Mouse (Mus musculus) liver, embryonic 12.5 days (tissue): Measurements from ENCODE around the gene Evi2. TPM values are rescaled to one million over a fixed set of nuclear protein-coding genes. Genes with fewer than 3 reads are reported as not detected.

Source experiments
- ATAC-seq: fragments of 200-750 bp; cut with Nextera tagmentation; 2 replicates; pipeline ENCODE4 v1.8.0; 2017; ENCODE audit warnings: moderate number of reproducible peaks, mild to moderate bottlenecking, moderate library complexity
- H3K27ac ChIP-seq: fragments of 300-500 bp; sonication (generic); 2 replicates; pipeline ENCODE4 v1.5.1; 2016; ENCODE audit warnings: mild to moderate bottlenecking
- H3K27me3 ChIP-seq: fragments of 300-500 bp; sonication (generic); replicated peaks from 2 replicates; pipeline ENCODE4 v1.6.1; 2016; ENCODE audit warnings: mild to moderate bottlenecking, moderate library complexity
- H3K36me3 ChIP-seq: fragments of 300-500 bp; sonication (generic); 2 replicates; pipeline ENCODE4 v1.6.1; 2016; ENCODE audit warnings: mild to moderate bottlenecking, moderate library complexity
- H3K4me1 ChIP-seq: fragments of 300-500 bp; sonication (generic); 2 replicates; pipeline ENCODE4 v1.6.1; 2016
- H3K4me2 ChIP-seq: fragments of 300-500 bp; sonication (generic); 2 replicates; pipeline ENCODE4 v1.6.1; 2016; ENCODE audit warnings: mild to moderate bottlenecking, moderate library complexity
- H3K4me3 ChIP-seq: fragments of 300-500 bp; sonication (generic); 2 replicates; pipeline ENCODE4 v1.5.1; 2016; ENCODE audit warnings: mild to moderate bottlenecking, moderate library complexity
- H3K9ac ChIP-seq: fragments of 300-500 bp; sonication (generic); 2 replicates; pipeline ENCODE4 v1.6.1; 2016; ENCODE audit warnings: mild to moderate bottlenecking, moderate library complexity
- H3K9me3 ChIP-seq: fragments of 300-500 bp; sonication (generic); replicated peaks from 2 replicates; pipeline ENCODE4 v1.6.1; 2016; ENCODE audit warnings: mild to moderate bottlenecking, moderate library complexity
- WGBS: fragments of 180-500 bp; shearing (Covaris S2); methylation state at CpG from one replicate; pipeline ENCODE4 v1.1.7; 2016; ENCODE audit not compliant: insufficient replicate concordance; 5-methylcytosine and 5-hydroxymethylcytosine counted together
- polyA plus RNA-seq: library from polyadenylated mRNA; unstranded; fragments of >200 nt; fragmentation: Nextera tagmentation; extraction: Ambion mirVana; gene quantifications from 2 replicates; pipeline ENCODE4 v1.2.1, GENCODE M21; 2016

The Evi2 gene
- polyA plus RNA-seq, 1 experiment from 2014 or later = 0.77 TPM

DNA sequence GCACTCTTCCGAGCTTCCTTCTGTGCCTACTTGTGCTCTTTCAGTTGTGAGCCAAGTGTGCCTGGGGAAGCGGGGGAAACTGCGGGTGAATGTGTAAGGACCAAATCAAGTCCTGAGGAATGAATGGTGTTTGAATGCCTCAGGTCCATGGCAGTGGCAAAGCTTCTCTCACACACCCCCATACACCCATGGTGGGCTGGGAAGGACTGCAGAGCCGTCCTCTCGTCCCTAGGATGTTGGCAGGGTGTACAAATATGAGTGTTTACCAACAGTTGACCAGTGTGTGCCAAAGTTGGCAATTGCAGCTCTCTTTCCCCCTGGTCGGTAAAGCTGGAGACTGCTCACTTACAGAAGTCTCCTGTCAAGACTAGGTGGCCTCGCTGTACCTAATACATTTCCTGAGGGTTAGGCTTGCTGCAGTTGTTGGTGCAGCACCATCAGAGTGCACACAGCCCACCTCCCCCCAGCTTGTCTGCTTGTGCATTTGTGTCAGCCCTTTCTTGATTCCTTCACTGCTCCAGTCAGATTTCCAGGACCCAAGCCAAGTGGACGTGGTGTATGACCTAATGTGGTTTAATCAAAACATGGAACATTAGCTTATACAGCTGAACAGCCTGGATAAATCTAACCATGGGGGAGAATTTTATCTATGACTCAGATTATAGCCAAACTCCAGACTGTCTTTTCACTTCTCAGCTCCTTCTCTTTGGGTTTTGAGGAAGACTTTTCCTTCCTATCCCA, 3.7 kb upstream of the Evi2 start:
- no peak overlapping the region for H3K27ac ChIP-seq
- ATAC-seq = no peak
- WGBS = 76% methylated on average over 8 of the region's 8 CpGs

GRCm38 (mm10) chr11:79533311-79533710, 2.9 kb upstream of the Evi2 start:
- ATAC-seq = peak; percentile 65

More for the DNA sequence above, 3.7 kb upstream of the Evi2 start:
- H3K4me2 ChIP-seq = no peak overlapping the region
- H3K4me1 ChIP-seq = peaks cover 47% of the 10 kb centered on the region
- no peak overlapping the region for H3K4me3 ChIP-seq
- no peak overlapping the region for H3K9ac ChIP-seq
- H3K9me3 ChIP-seq = no peaks in the 10 kb centered on the region
- H3K27me3 ChIP-seq = no peaks in the 10 kb centered on the region
- H3K36me3 ChIP-seq = peaks cover 9% of the 10 kb centered on the region

GRCm38 (mm10) chr11:79531485-79531884, 1.1 kb upstream of the Evi2 start:
- Histone ChIP-seq H3K4me2 (no peak overlapping the region), H3K27me3 (no peaks in the 10 kb centered on the region), H3K27ac (no peak overlapping the region), H3K36me3 (peaks cover 6% of the 10 kb centered on the region), H3K4me1 (peaks cover 74% of the 10 kb centered on the region), H3K4me3 (no peak overlapping the region), H3K9ac (no peak overlapping the region), H3K9me3 (no peaks in the 10 kb centered on the region)
- WGBS = 68% methylated on average over 4 of the region's 4 CpGs
- no peak for ATAC-seq

More at GRCm38 (mm10) chr11:79533311-79533710, 2.9 kb upstream of the Evi2 start:
- no peak overlapping the region for H3K27ac ChIP-seq
- WGBS = 31% methylated on average over 6 of the region's 6 CpGs
- no peak overlapping the region for H3K4me3 ChIP-seq
- H3K9me3 ChIP-seq = no peaks in the 10 kb centered on the region
- no peak overlapping the region for H3K4me2 ChIP-seq
- peaks cover 55% of the 10 kb centered on the region for H3K4me1 ChIP-seq
- peaks cover 9% of the 10 kb centered on the region for H3K36me3 ChIP-seq
- H3K27me3 ChIP-seq = no peaks in the 10 kb centered on the region
- no peak overlapping the region for H3K9ac ChIP-seq

DNA sequence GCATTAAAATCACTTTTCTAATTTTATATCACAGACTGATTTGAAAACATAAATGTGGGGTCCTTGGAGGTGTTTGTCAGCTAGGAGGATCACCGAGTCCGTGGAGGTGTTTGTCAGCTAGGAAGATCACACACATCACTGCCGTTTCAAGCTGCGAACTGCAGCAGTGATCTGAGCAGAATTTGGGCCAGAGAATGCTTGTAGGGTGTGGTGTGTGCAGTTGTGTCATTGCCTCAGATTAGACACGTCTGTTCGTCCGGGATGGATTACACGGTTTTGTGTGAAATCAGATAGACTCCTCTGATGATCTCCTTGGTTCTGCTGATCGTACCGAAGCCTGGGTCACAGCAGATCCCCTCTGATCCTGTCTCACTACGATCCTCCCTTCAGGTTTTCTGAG, 385 bp upstream of the Evi2 start:
- Histone ChIP-seq H3K4me3 (no peak overlapping the region), H3K9me3 (no peaks in the 10 kb centered on the region), H3K4me2 (peak overlapping the region; percentile 41; the same call in 1 of the 2 replicates), H3K9ac (no peak overlapping the region), H3K27me3 (no peaks in the 10 kb centered on the region), H3K36me3 (peaks cover 6% of the 10 kb centered on the region), H3K4me1 (peaks cover 71% of the 10 kb centered on the region), H3K27ac (no peak overlapping the region)
- ATAC-seq = no peak
- WGBS = 32% methylated on average over 11 of the region's 11 CpGs

DNA sequence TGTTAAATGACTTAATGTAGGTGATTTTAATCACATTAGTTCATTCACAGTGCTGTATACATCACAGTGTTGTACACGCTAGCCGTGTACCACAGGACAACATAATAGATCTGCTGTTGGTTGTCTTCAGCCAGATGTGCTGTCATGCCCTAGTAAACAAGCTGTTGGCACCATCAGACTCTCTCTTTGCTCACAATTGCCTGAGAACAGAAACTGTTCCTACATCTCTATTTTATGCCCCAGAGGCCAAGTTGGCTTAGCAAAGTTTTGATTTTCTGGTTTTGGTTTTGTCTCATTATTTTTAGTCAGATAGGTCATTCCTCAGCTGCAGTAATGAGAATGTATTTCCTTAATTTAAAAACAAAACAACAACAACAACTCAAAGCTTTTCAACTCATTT, 653 bp downstream of the Evi2 start:
- Histone ChIP-seq H3K27me3 (no peaks in the 10 kb centered on the region), H3K9ac (no peak overlapping the region), H3K9me3 (no peaks in the 10 kb centered on the region), H3K27ac (no peak overlapping the region), H3K36me3 (peaks cover 4% of the 10 kb centered on the region; the same call in 1 of the 2 replicates), H3K4me1 (peaks cover 73% of the 10 kb centered on the region), H3K4me3 (no peak overlapping the region), H3K4me2 (no peak overlapping the region)
- 78% methylated on average over 2 of the region's 2 CpGs for WGBS
- ATAC-seq = no peak

- no peak for ATAC-seq
- H3K9ac ChIP-seq = no peak overlapping the region
- 72% methylated on average over 6 of the region's 6 CpGs for WGBS
- peaks cover 73% of the 10 kb centered on the region for H3K4me1 ChIP-seq
- H3K4me3 ChIP-seq = no peak overlapping the region
- no peaks in the 10 kb centered on the region for H3K27me3 ChIP-seq
- peaks cover 4% of the 10 kb centered on the region; the same call in 1 of the 2 replicates for H3K36me3 ChIP-seq
- H3K27ac ChIP-seq = peak overlapping the region; percentile 38; the same call in 1 of the 2 replicates
- no peak overlapping the region for H3K4me2 ChIP-seq
- H3K9me3 ChIP-seq = no peaks in the 10 kb centered on the region
Measured at GRCm38 (mm10) chr11:79529226-79529625, 1.2 kb downstream of the Evi2 start.

GRCm38 (mm10) chr11:79528601-79529000, 1.8 kb downstream of the Evi2 start:
- peaks cover 4% of the 10 kb centered on the region; the same call in 1 of the 2 replicates for H3K36me3 ChIP-seq
- 29% methylated on average over 3 of the region's 3 CpGs for WGBS
- peak overlapping the region; percentile 38; the same call in 1 of the 2 replicates for H3K27ac ChIP-seq
- H3K9me3 ChIP-seq = no peaks in the 10 kb centered on the region
- H3K4me2 ChIP-seq = 0 out of 2 replicates have a peak overlapping the region, but pooled peaks have one; percentile 2
- H3K4me1 ChIP-seq = peaks cover 73% of the 10 kb centered on the region
- no peak for ATAC-seq
- no peak overlapping the region for H3K9ac ChIP-seq
- H3K4me3 ChIP-seq = no peak overlapping the region
- no peaks in the 10 kb centered on the region for H3K27me3 ChIP-seq

GRCm38 (mm10) chr11:79527739-79528384, 2.5 kb downstream of the Evi2 start:
- ATAC-seq = no peak
- Histone ChIP-seq H3K27ac (peak overlapping the region; percentile 69; the same call in 1 of the 2 replicates), H3K9me3 (no peaks in the 10 kb centered on the region), H3K4me3 (no peak overlapping the region), H3K4me1 (peaks cover 69% of the 10 kb centered on the region), H3K9ac (no peak overlapping the region), H3K27me3 (no peaks in the 10 kb centered on the region), H3K36me3 (peaks cover 4% of the 10 kb centered on the region; the same call in 1 of the 2 replicates), H3K4me2 (peak overlapping the region; percentile 23; the same call in 1 of the 2 replicates)
- WGBS = 30% methylated on average over 5 of the region's 5 CpGs

- H3K27me3 ChIP-seq = no peaks in the 10 kb centered on the region
- H3K4me2 ChIP-seq = peak overlapping the region; percentile 23
- peaks cover 69% of the 10 kb centered on the region for H3K4me1 ChIP-seq
- peaks cover 4% of the 10 kb centered on the region; the same call in 1 of the 2 replicates for H3K36me3 ChIP-seq
- H3K9me3 ChIP-seq = no peaks in the 10 kb centered on the region
- WGBS = 45% methylated on average over 15 of the region's 15 CpGs
- peak overlapping the region; percentile 69; the same call in 1 of the 2 replicates for H3K27ac ChIP-seq
- peak overlapping the region; percentile 27; the same call in 1 of the 2 replicates for H3K9ac ChIP-seq
- ATAC-seq = no peak
- H3K4me3 ChIP-seq = no peak overlapping the region
Measured at GRCm38 (mm10) chr11:79527015-79527738, 3.2 kb downstream of the Evi2 start.

GRCm38 (mm10) chr11:79526549-79526948, 3.8 kb downstream of the Evi2 start:
- WGBS = 87% methylated on average over 3 of the region's 3 CpGs
- H3K27me3 ChIP-seq = no peaks in the 10 kb centered on the region
- no peak overlapping the region for H3K4me3 ChIP-seq
- no peak overlapping the region for H3K4me2 ChIP-seq
- no peak for ATAC-seq
- no peak overlapping the region for H3K27ac ChIP-seq
- H3K4me1 ChIP-seq = peaks cover 63% of the 10 kb centered on the region
- no peak overlapping the region for H3K9ac ChIP-seq
- no peaks in the 10 kb centered on the region for H3K9me3 ChIP-seq
- H3K36me3 ChIP-seq = peaks cover 4% of the 10 kb centered on the region; the same call in 1 of the 2 replicates

DNA sequence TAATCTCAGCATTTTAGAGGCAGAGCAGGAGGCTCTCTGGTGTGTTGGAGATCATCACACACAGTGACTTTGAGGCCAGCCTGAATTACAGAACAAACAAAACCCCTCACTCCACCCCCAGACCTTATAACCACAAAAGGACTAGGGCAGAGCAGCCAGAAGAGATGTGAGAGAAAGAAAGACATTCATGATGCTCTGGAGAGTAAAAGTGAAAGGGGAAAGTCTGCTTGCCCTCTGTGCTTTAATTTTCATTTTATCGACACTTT, 6.1 kb downstream of the Evi2 start:
- Histone ChIP-seq H3K27ac (peak overlapping the region; percentile 69), H3K4me3 (no peak overlapping the region), H3K36me3 (peaks cover 4% of the 10 kb centered on the region; the same call in 1 of the 2 replicates), H3K9ac (no peak overlapping the region), H3K4me2 (peak overlapping the region; percentile 57), H3K27me3 (no peaks in the 10 kb centered on the region), H3K9me3 (no peaks in the 10 kb centered on the region), H3K4me1 (peaks cover 54% of the 10 kb centered on the region)
- ATAC-seq = no peak
- WGBS = 48% methylated on average over 1 of the region's 1 CpGs
